Mouse (Mus musculus) urinary bladder, postnatal 25 days (tissue): ENCODE data around the gene 2510009E07Rik.

Experiments
- DNase-seq: peaks from one replicate; pipeline ENCODE4 v3.0.0; 2022; ENCODE audit warnings: low spot score

The 2510009E07Rik gene

DNA sequence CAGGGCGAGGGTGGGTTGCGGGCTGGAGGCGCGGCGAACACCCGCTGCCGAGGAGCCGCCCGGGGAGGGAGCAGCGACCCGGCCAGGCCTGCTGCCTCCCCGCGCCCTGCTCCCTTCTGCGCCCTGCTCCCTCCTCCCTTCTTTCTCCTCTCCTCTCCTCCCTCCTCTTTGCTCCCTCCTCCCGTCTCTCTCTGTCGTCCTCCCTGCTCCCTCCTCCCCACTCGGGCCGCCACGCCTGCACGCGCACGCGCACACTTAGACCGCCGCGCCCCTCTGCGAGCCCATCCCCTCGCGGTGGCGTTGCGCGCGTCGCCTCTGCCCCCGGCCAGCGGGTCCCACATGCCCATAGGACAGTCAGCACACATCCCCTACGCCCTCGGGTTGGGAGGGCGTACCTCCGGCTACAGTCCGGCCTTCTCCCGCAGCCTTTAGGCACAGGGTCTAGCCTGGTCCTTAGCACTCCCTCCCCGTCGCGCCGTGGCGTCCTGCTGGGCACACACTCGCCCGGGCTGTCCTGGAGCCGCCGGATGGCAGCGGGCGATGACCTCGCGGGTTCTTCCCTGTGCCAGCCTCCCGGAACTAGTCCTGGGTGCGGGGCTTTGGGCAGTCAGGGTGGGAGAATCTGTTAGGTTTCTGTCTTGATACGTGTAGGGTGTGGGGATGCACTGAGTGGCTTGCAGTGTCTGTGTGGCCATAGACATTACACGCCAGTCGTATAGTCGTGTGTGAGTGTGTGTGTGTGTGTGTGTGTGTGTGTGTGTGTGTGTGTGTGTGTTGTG, at the start of gene 2510009E07Rik:
Gene 2510009E07Rik (minus strand): TSS at position 203 of the 779 bp plus-strand sequence.
- peak; percentile 84 for DNase-seq

GRCm38 (mm10) chr16:21743401-21743800, 48.9 kb upstream of the 2510009E07Rik start:
- DNase-seq = no peak

- DNase-seq = no peak
Observed at GRCm38 (mm10) chr16:21742898-21743297, 48.4 kb upstream of the 2510009E07Rik start.

- no peak for DNase-seq
Observed at GRCm38 (mm10) chr16:21742191-21742870, 47.9 kb upstream of the 2510009E07Rik start.

DNA sequence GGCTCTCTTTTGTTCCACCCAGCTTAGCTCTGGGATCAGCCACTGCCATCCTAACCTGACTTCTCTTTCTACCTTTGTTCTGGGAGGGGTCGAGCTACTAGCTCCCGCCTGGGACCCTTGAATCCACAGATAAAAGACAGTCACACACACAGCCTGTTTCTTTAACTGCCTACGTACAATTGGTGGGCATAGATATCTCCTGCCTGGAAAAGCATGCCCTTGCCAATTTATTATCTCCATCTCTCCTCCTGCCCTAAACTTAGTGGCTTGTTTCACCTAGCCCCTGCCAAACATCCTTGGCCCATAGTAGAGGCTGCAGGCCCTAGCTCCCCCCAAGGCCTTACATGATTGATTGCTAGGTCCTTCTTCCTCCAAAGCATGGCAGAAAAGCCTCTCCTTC, 47.1 kb upstream of the 2510009E07Rik start:
- DNase-seq = no peak

- no peak for DNase-seq
Observed at GRCm38 (mm10) chr16:21735638-21736037, 41.2 kb upstream of the 2510009E07Rik start.

GRCm38 (mm10) chr16:21727897-21728364, 33.5 kb upstream of the 2510009E07Rik start:
- peak; percentile 75 for DNase-seq

DNA sequence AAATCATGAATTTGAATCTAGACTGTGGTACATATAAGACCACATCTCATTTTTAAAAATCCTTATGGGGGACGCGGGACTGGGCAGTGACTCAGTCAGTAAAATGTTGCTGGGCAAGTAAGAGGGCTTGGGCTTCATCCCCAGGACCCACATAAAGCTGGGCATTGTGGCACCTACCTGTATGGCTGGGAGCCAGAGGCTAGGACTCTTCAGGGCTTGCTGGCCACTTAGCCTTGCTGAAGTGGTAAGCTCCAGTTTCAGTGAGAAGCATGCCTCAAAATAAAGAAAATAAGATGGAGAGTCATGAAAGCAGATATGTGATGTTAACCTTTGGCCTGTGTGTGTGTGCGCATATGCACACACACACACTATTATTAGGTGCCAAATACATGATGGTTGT, 33.0 kb upstream of the 2510009E07Rik start:
- no peak for DNase-seq

- DNase-seq = no peak
Observed at GRCm38 (mm10) chr16:21724261-21724660, 29.8 kb upstream of the 2510009E07Rik start.

DNA sequence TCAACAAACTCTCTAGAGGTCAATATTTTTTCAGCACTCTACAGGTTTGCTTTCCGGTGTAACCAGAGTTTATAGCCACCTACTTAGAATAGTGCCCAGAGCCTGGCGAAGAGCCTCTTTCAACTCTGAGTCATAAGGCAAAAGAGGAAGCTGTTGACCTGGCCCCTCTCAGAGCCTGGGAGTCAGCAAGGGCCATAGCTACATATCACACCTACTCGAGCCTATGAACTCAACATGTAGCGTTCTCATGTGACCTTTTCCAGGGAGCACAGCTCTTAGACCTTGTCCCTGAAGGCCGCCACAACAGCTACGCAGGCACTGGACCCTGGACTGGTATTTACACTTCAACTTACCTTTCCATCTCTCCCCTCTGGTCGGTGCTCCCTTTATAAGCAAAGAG, 25.3 kb upstream of the 2510009E07Rik start:
- DNase-seq = no peak

- no peak for DNase-seq
Observed at GRCm38 (mm10) chr16:21714516-21714915, 20.1 kb upstream of the 2510009E07Rik start.

DNA sequence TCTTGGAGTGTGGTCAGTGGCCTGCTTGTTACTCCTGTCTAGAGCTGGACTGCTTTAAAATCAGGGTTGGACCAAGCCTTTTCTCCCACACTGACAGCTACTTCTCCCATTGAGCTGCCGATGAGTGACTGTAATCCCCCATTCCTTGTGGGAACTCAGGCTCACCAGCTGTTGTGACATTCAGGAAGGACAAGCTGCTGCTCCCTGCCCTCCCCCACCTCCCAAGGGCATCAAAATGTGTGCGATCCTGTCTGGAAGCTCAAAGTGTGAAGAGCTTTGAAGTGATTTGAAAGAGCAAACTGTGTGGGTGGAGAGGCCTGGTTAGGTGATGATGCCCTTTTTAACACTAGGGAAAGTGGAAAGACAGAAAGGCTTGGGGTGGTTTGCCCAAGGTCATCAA, 15.9 kb upstream of the 2510009E07Rik start:
- no peak for DNase-seq

DNA sequence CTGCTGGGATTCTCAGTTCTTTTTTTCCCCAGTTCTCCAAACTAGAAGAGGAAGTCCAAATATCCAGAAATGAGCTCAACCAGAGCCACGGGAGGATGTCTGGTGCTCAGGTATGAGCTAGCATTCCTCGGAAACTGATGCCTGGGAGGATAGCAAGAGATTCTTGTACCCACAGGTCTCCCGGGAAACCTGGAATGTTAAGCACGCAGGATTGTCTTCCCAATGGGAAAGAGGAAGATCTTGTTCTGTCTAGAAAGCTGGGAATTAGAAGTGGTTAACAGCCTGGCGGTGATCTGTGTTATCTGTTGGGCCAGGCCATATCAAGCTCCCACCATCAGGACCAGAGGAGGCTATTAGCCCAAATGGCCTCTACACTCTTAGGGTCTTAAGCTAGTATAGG, 10.2 kb upstream of the 2510009E07Rik start:
- no peak for DNase-seq

GRCm38 (mm10) chr16:21702314-21702690, 7.8 kb upstream of the 2510009E07Rik start:
- DNase-seq = no peak

GRCm38 (mm10) chr16:21701611-21702313, 7.3 kb upstream of the 2510009E07Rik start:
- no peak for DNase-seq

DNA sequence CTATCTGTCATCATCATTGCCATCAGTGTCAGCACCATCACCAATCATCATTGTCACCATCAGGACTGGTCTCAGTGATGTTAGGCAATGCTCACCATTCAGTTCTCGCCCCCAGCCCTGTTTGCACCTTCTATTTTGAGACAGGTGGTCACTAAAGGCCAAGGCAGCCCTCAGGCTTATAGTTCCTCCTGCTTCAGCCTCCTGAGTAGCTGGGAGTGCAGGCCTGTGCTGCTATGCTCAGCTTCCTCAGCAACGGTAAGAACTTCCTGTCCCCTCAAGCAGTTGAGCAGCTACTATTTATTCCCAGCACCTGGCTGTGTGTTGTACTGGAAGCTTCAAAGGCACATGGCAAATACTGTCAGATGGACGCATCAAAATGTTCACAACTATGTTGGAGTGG, 3.7 kb upstream of the 2510009E07Rik start:
- DNase-seq = no peak

DNA sequence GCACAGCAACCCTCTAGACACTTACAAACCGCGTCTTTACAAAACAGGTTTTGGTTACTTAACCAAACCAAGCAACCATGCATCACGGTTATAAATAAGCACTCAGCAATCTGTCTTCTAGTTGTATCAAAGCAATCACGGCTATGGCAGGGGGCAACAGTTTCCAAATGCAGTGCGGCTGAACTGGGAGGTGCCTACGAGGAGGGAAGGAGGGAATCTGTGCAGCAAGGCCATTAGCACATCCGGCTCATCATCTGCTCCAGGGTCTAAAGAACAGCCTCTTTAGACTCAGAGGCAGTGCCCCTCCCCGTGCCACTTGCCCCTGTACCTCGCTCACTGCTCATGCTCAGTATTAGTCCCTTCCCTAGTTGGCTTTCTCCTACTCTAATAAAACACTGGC, 2.5 kb upstream of the 2510009E07Rik start:
- DNase-seq = no peak

DNA sequence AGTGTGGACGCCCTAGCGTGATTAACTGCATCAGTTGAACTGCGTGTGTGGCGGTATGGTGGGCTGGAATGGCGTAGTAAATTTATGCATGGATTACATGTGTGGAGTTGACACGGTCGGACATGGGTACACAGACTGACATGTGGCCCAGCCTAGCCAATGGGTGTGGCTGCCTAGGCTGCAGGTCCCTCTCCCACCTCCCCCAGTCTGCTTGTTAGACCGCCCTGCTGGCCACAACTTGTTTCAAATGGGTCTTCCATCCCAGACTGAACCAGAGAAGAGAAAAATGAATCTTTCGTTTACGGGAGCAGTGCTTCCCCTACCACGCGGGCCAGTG, 745 bp upstream of the 2510009E07Rik start:
- DNase-seq = peak; percentile 19

GRCm38 (mm10) chr16:21693981-21694462, 443 bp downstream of the 2510009E07Rik start:
- DNase-seq = peak; percentile 44

- DNase-seq = no peak
Observed at GRCm38 (mm10) chr16:21690216-21690755, 4.2 kb downstream of the 2510009E07Rik start.

GRCm38 (mm10) chr16:21689141-21689540, 5.3 kb downstream of the 2510009E07Rik start:
- no peak for DNase-seq

DNA sequence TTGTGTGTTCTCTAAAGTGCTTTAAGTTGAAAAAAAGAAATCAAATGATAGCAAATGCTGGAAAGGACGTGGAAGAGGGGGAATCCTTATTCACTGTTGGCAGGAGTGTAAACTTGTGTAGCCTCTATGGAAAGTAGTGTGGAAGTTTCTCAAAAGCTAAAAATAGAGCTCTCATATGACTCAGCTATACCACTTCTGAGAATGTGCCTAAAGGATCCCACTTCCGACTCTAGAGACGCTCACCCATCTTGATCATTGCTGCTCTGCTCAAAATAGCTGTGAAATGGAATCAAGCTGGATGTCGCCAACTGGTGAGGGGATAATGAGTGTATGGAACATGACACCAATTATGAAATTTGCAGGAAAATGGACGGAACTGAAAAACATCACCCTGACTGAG, 7.1 kb downstream of the 2510009E07Rik start:
- DNase-seq = no peak
